Mouse (Mus musculus) spleen, adult 10 weeks (tissue): ENCODE data around the gene Olfr1336. TPM values are rescaled to one million over a fixed set of nuclear protein-coding genes. Genes with fewer than 3 reads are reported as not detected.

ENCODE experiments used
- polyA plus RNA-seq: library from polyadenylated mRNA; stranded (reverse); fragments of 350-450 nt; fragmentation: Illumina TruSeq; extraction: RNeasy Lipid Tissue Mini Kit (QIAGEN cat#74804); gene quantifications from one replicate; pipeline ENCODE4 v1.2.3, GENCODE M21; 2015; ENCODE audit warnings: low replicate concordance; ENCODE audit not compliant: insufficient read depth

Olfr1336 gene
- not detected for polyA plus RNA-seq

GRCm38 (mm10) chr7:6455868-6456267, at the start of gene Olfr1336:
TSS of gene Olfr1336 (plus strand) at chr7:6456168.

GRCm38 (mm10) chr7:6410043-6410442, 45.9 kb upstream of the Olfr1336 start, which contains the start of gene Gm20715:
TSS of gene Gm20715 (plus strand) at chr7:6410277.

DNA sequence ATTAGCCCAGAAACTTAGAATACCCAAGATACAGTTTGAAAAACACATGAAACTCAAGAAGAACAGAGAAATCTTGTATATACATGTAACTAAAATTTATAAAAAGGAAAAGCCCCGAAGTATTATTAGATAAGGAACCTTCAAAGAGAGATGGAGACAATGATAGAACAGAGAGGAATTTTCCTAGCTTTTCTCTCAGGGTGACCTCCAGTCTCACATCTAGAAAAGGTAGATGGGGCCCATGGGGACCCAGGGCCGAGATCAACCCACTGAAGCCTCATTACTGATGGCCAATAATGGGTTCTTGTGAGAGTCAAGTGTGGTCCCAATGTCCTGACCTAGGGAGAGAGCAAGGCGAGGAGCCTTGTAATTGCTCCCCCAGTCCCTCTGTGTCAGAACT, 17.6 kb upstream of the Olfr1336 start, which contains the start of gene Olfr1344:
Olfr1344 (plus strand) TSS at position 301 of the 400 bp plus-strand sequence.

DNA sequence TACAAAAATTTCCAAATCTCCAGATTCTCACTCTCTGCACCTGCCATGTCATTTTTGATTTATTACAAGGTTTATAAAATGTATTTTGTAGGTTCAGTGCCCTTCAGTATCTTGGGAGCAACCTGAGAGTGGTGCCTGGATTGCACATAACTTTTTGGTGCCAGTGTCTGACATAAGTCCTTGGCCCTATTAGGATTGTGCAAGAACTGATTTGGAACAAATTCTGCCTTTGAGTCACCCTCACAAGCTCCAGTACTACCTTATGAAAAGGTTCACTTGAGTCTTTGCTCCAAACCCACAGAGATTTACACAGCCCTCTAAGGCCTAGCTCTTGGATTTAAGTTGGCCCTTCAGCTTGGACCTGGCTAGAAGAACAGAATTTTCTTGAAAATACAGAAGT, 11.0 kb downstream of the Olfr1336 start, which contains the start of gene Olfr1346:
Olfr1346 (plus strand) TSS at position 151 of the 400 bp plus-strand sequence.

GRCm38 (mm10) chr7:6486841-6487240, 30.9 kb downstream of the Olfr1336 start, which contains the start of gene Olfr5:
TSS of gene Olfr5 (minus strand) at chr7:6486941.

GRCm38 (mm10) chr7:6499655-6500054, 43.7 kb downstream of the Olfr1336 start, which contains the start of gene Olfr1347:
TSS of gene Olfr1347 (minus strand) at chr7:6499755.

DNA sequence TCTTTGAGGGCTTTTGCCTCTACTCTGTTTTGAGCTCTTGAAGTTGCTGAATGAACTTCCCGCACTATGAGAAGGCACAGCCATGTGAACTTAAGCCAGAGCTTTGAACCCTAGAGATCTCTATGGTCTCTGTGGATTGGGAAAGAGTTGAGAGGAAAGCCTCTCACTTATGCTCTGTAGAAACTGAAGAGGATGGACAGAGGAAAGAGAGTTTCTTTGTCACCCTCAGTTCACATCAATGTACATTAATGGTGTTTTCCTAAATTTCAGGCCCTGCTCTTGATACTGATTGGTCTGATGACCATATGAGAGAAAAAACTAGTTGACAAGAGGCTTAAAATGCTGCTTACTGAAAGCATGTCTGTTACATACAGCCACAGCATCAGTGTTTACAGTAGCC, 52.7 kb downstream of the Olfr1336 start, which contains the start of gene Olfr1348:
Olfr1348 (minus strand) TSS at position 101 of the 400 bp plus-strand sequence.

Other genes with a start within 250 kb of the Olfr1336 start
- not detected for gene Zscan5b, start 233.9 kb upstream of the Olfr1336 start, polyA plus RNA-seq
- not detected for gene Epp13, start 203.5 kb upstream of the Olfr1336 start, polyA plus RNA-seq
- 6.6 TPM for gene Zfp667, start 169.6 kb upstream of the Olfr1336 start, polyA plus RNA-seq
- gene Zfp583, start 124.9 kb upstream of the Olfr1336 start, polyA plus RNA-seq, result 4.1 TPM
- 0.54 TPM for gene Gm3854, start 112.4 kb upstream of the Olfr1336 start, polyA plus RNA-seq
- 6.7 TPM for gene Zfp78, start 92.9 kb upstream of the Olfr1336 start, polyA plus RNA-seq
- 10.9 TPM for gene Zfp28, start 72.9 kb upstream of the Olfr1336 start, polyA plus RNA-seq
- gene Smim17, start 57.5 kb upstream of the Olfr1336 start, polyA plus RNA-seq, result not detected
- gene Gm20715, start 45.9 kb upstream of the Olfr1336 start, polyA plus RNA-seq, result not detected
- not detected for gene Olfr1344, start 17.5 kb upstream of the Olfr1336 start, polyA plus RNA-seq
- gene Olfr1346, start 10.9 kb downstream of the Olfr1336 start, polyA plus RNA-seq, result not detected
- gene Olfr5, start 30.8 kb downstream of the Olfr1336 start, polyA plus RNA-seq, result not detected
- gene Olfr1347, start 43.6 kb downstream of the Olfr1336 start, polyA plus RNA-seq, result not detected
- gene Olfr1348, start 52.6 kb downstream of the Olfr1336 start, polyA plus RNA-seq, result not detected
- gene Olfr1349, start 66.8 kb downstream of the Olfr1336 start, polyA plus RNA-seq, result not detected
- gene Olfr1350, start 108.7 kb downstream of the Olfr1336 start, polyA plus RNA-seq, result not detected
- gene Zim1, start 240.3 kb downstream of the Olfr1336 start, polyA plus RNA-seq, result 0.48 TPM